Mouse (Mus musculus): ENCODE measurements around the gene Sspn. TPM values are rescaled to one million over a fixed set of nuclear protein-coding genes. Genes with fewer than 3 reads are reported as not detected.

The Sspn gene
- polyA plus RNA-seq, 2 experiments = 8.7 to 13.3 TPM

GRCm38 (mm10) chr6:145967693-145968092 lies 36.3 kb downstream of the Sspn start:
- Histone ChIP-seq H3K4me1 (ENCODE audit: control insufficient read depth, insufficient read depth, low read length) (peaks cover 18% of the 10 kb centered on the region), H3K36me3 (ENCODE audit: control insufficient read depth, insufficient read depth, low read length) (no peaks in the 10 kb centered on the region), H3K9ac (ENCODE audit: low read depth, low read length, severe bottlenecking) (no peak overlapping the region), H3K4me2 (replicated peaks; ENCODE audit: low read depth, low read length, severe bottlenecking) (no peak overlapping the region), H3K9me3 (ENCODE audit: control insufficient read depth, low read length) (no peaks in the 10 kb centered on the region), H3K27ac (replicated peaks; ENCODE audit: low read depth, low read length) (peak overlapping the region; percentile 63), H3K27me3 (ENCODE audit: control insufficient read depth, insufficient read depth, low read length) (no peaks in the 10 kb centered on the region), H3K4me3 (replicated peaks; ENCODE audit: low read length) (no peak overlapping the region)
- no peak for DNase-seq (ENCODE audit: low spot score)
- no peak for ATAC-seq (ENCODE audit: low FRiP score, low read depth)
- WGBS = 61% methylated on average over 8 of the region's 8 CpGs
- TF ChIP-seq POLR2A (IDR thresholded peaks at IDR 0.05; ENCODE audit: borderline replicate concordance, extremely low read depth, insufficient read depth, insufficient read length) = no peak

GRCm38 (mm10) chr6:145968301-145968818 lies 36.9 kb downstream of the Sspn start:
- no peak overlapping the region for H3K4me3 ChIP-seq (replicated peaks; ENCODE audit: low read length)
- WGBS = 56% methylated on average over 7 of the region's 7 CpGs
- H3K27ac ChIP-seq (replicated peaks; ENCODE audit: low read depth, low read length) = peak overlapping the region; percentile 63
- no peak for ATAC-seq (ENCODE audit: low FRiP score, low read depth)
- H3K27me3 ChIP-seq (ENCODE audit: control insufficient read depth, insufficient read depth, low read length) = no peaks in the 10 kb centered on the region
- DNase-seq (ENCODE audit: low spot score) = peak; percentile 23
- H3K36me3 ChIP-seq (ENCODE audit: control insufficient read depth, insufficient read depth, low read length) = no peaks in the 10 kb centered on the region
- no peaks in the 10 kb centered on the region for H3K9me3 ChIP-seq (ENCODE audit: control insufficient read depth, low read length)
- no peak overlapping the region for H3K4me2 ChIP-seq (replicated peaks; ENCODE audit: low read depth, low read length, severe bottlenecking)
- H3K4me1 ChIP-seq (ENCODE audit: control insufficient read depth, insufficient read depth, low read length) = peaks cover 18% of the 10 kb centered on the region
- H3K9ac ChIP-seq (ENCODE audit: low read depth, low read length, severe bottlenecking) = no peak overlapping the region
- no peak for TF ChIP-seq POLR2A (IDR thresholded peaks at IDR 0.05; ENCODE audit: borderline replicate concordance, extremely low read depth, insufficient read depth, insufficient read length)

DNA sequence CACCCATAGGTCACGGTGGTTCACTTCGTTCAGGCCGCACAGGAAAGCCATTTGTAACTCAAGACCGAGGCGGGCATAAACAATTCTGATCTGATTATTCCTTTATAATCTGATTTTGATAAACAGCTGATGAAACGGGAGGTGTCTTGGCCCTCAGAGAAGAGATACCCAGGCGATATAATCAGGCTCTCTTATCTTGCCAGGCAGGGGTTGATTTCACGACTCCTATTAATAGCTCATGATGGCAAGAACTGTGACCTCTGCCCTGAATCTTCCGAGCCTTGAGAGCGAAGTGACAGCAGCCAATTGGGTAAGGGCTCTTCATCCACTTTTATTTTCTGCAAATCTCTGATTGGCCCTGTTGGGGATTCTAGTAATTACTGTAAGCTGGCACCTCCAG lies 37.4 kb downstream of the Sspn start:
- H3K4me3 ChIP-seq (replicated peaks; ENCODE audit: low read length) = no peak overlapping the region
- H3K36me3 ChIP-seq (ENCODE audit: control insufficient read depth, insufficient read depth, low read length) = no peaks in the 10 kb centered on the region
- H3K27me3 ChIP-seq (ENCODE audit: control insufficient read depth, insufficient read depth, low read length) = no peaks in the 10 kb centered on the region
- ATAC-seq (ENCODE audit: low FRiP score, low read depth) (no peak), DNase-seq (ENCODE audit: low spot score) (no peak)
- WGBS = 71% methylated on average over 10 of the region's 10 CpGs
- H3K27ac ChIP-seq (replicated peaks; ENCODE audit: low read depth, low read length) = peak overlapping the region; percentile 63; the same call in 1 of the 2 replicates
- H3K4me1 ChIP-seq (ENCODE audit: control insufficient read depth, insufficient read depth, low read length) = peaks cover 18% of the 10 kb centered on the region
- H3K4me2 ChIP-seq (replicated peaks; ENCODE audit: low read depth, low read length, severe bottlenecking) = no peak overlapping the region
- H3K9ac ChIP-seq (ENCODE audit: low read depth, low read length, severe bottlenecking) = no peak overlapping the region
- no peaks in the 10 kb centered on the region for H3K9me3 ChIP-seq (ENCODE audit: control insufficient read depth, low read length)
- no peak for TF ChIP-seq POLR2A (IDR thresholded peaks at IDR 0.05; ENCODE audit: borderline replicate concordance, extremely low read depth, insufficient read depth, insufficient read length)

- H3K27ac ChIP-seq (replicated peaks; ENCODE audit: low read depth, low read length) = no peak overlapping the region
- no peaks in the 10 kb centered on the region for H3K27me3 ChIP-seq (ENCODE audit: control insufficient read depth, insufficient read depth, low read length)
- no peak for TF ChIP-seq POLR2A (IDR thresholded peaks at IDR 0.05; ENCODE audit: borderline replicate concordance, extremely low read depth, insufficient read depth, insufficient read length)
- peaks cover 18% of the 10 kb centered on the region for H3K4me1 ChIP-seq (ENCODE audit: control insufficient read depth, insufficient read depth, low read length)
- H3K9ac ChIP-seq (ENCODE audit: low read depth, low read length, severe bottlenecking) = no peak overlapping the region
- no peak overlapping the region for H3K4me3 ChIP-seq (replicated peaks; ENCODE audit: low read length)
- H3K4me2 ChIP-seq (replicated peaks; ENCODE audit: low read depth, low read length, severe bottlenecking) = no peak overlapping the region
- DNase-seq (ENCODE audit: low spot score) (no peak), ATAC-seq (ENCODE audit: low FRiP score, low read depth) (no peak)
- no peaks in the 10 kb centered on the region for H3K36me3 ChIP-seq (ENCODE audit: control insufficient read depth, insufficient read depth, low read length)
- H3K9me3 ChIP-seq (ENCODE audit: control insufficient read depth, low read length) = no peaks in the 10 kb centered on the region
- WGBS = 79% methylated on average over 5 of the region's 5 CpGs
These were observed 38.1 kb downstream of the Sspn start for GRCm38 (mm10) chr6:145969572-145969971.

DNA sequence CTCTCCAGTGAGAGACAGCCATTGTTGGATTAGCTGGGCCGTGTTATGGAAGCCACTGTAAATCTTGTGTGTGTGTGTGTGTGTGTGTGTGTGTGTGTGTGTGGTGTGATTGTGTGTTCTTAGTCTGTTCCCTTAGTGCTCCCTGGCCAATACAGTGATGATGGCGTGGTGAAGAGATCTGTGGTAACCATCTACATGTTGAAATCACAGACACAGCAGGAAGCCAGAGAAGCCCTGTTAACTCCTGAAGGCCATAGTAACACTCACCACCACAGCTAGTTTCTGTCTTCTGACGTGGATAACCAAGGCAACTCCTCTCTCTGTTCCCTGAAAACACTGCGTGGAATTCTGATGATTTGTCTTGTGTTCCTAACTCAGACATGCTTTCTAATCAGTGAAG lies 40.7 kb downstream of the Sspn start:
- Histone ChIP-seq H3K9ac (ENCODE audit: low read depth, low read length, severe bottlenecking) (no peak overlapping the region), H3K4me1 (ENCODE audit: control insufficient read depth, insufficient read depth, low read length) (peaks cover 13% of the 10 kb centered on the region), H3K9me3 (ENCODE audit: control insufficient read depth, low read length) (no peaks in the 10 kb centered on the region), H3K36me3 (ENCODE audit: control insufficient read depth, insufficient read depth, low read length) (no peaks in the 10 kb centered on the region), H3K27me3 (ENCODE audit: control insufficient read depth, insufficient read depth, low read length) (no peaks in the 10 kb centered on the region), H3K27ac (replicated peaks; ENCODE audit: low read depth, low read length) (no peak overlapping the region), H3K4me3 (replicated peaks; ENCODE audit: low read length) (no peak overlapping the region), H3K4me2 (replicated peaks; ENCODE audit: low read depth, low read length, severe bottlenecking) (no peak overlapping the region)
- TF ChIP-seq POLR2A (IDR thresholded peaks at IDR 0.05; ENCODE audit: borderline replicate concordance, extremely low read depth, insufficient read depth, insufficient read length) = no peak
- DNase-seq (ENCODE audit: low spot score) (no peak), ATAC-seq (ENCODE audit: low FRiP score, low read depth) (no peak)
- 86% methylated on average over 4 of the region's 4 CpGs for WGBS

- Histone ChIP-seq H3K9ac (ENCODE audit: low read depth, low read length, severe bottlenecking) (no peak overlapping the region), H3K27me3 (ENCODE audit: control insufficient read depth, insufficient read depth, low read length) (no peaks in the 10 kb centered on the region), H3K36me3 (ENCODE audit: control insufficient read depth, insufficient read depth, low read length) (no peaks in the 10 kb centered on the region), H3K27ac (replicated peaks; ENCODE audit: low read depth, low read length) (no peak overlapping the region), H3K9me3 (ENCODE audit: control insufficient read depth, low read length) (no peaks in the 10 kb centered on the region), H3K4me1 (ENCODE audit: control insufficient read depth, insufficient read depth, low read length) (peaks cover 10% of the 10 kb centered on the region), H3K4me3 (replicated peaks; ENCODE audit: low read length) (no peak overlapping the region), H3K4me2 (replicated peaks; ENCODE audit: low read depth, low read length, severe bottlenecking) (no peak overlapping the region)
- TF ChIP-seq POLR2A (IDR thresholded peaks at IDR 0.05; ENCODE audit: borderline replicate concordance, extremely low read depth, insufficient read depth, insufficient read length) = no peak
- DNase-seq (ENCODE audit: low spot score) = no peak
- 85% methylated on average over 6 of the region's 6 CpGs for WGBS
- ATAC-seq (ENCODE audit: low FRiP score, low read depth) = no peak
These were observed 41.4 kb downstream of the Sspn start for GRCm38 (mm10) chr6:145972836-145973235.
